Mouse (Mus musculus) E14TG2a.4 (cell line): ENCODE results near the gene Rbm7.

Source experiments
- CTCF ChIP-seq: conservative IDR thresholded peaks from 2 replicates; pipeline ENCODE4 v1.5.1; 2014; ENCODE audit warnings: low read length
- NANOG ChIP-seq: IDR thresholded peaks from 2 replicates; pipeline ENCODE4 v1.6.1; 2014; ENCODE audit warnings: borderline replicate concordance, low read length, mixed read lengths
- POU5F1 ChIP-seq: IDR thresholded peaks from 2 replicates; pipeline ENCODE4 v1.6.1; 2014; ENCODE audit warnings: low read length, borderline replicate concordance

DNA sequence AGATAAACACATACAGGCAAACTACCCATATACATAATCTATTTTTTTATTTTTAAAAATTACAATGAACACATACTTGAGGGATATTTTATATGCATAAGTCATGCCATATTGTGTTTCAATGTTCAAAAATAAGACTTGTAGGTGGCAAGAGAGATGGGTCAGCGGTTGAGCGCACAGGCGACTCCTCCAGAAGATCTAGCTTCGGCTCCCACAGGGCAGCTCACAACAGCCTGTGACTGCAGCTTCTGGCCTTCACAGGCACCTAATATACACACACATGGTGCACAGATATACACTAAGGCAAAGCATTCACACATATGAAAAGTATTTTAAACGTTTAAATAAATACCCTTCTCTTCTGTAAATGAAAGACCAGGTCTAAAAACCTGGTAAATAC lies 35.7 kb downstream of the Rbm7 start:
- TF ChIP-seq CTCF (no peak), POU5F1 (no peak), NANOG (no peak)
